Mouse (Mus musculus) brown adipose tissue, adult 24 weeks (tissue): ENCODE data around the gene Gabpb2. TPM values are rescaled to one million over a fixed set of nuclear protein-coding genes. Genes with fewer than 3 reads are reported as not detected.

Experiments
- H3K27ac ChIP-seq: fragments of 200-500 bp; replicated peaks from 2 replicates; pipeline ENCODE4 v1.5.1; 2012; ENCODE audit warnings: low read depth, mild to moderate bottlenecking, low read length
- H3K4me1 ChIP-seq: fragments of 200-500 bp; 2 replicates; pipeline ENCODE4 v1.6.1; 2012; ENCODE audit warnings: low read length, mixed read lengths; ENCODE audit not compliant: control insufficient read depth, insufficient read depth, insufficient read length
- H3K4me3 ChIP-seq: fragments of 200-500 bp; 2 replicates; pipeline ENCODE4 v1.5.1; 2012; ENCODE audit warnings: low read depth, mild to moderate bottlenecking, low read length, moderate library complexity; ENCODE audit not compliant: insufficient read depth
- polyA plus RNA-seq: library from polyadenylated mRNA; stranded (reverse); fragments of >200 nt; gene quantifications from 2 replicates; pipeline ENCODE4 v1.2.4, GENCODE M21; 2012; ENCODE audit not compliant: missing spikeins, insufficient read depth, insufficient read length

Gene Gabpb2
- polyA plus RNA-seq, 1 experiment: 12.2 TPM

- Histone ChIP-seq H3K4me1 (peaks cover 4% of the 10 kb centered on the region; the same call in 1 of the 2 replicates), H3K4me3 (no peak overlapping the region), H3K27ac (no peak overlapping the region)
Observed at GRCm38 (mm10) chr3:95162345-95162628, 55.4 kb downstream of the Gabpb2 start.

GRCm38 (mm10) chr3:95161618-95162344, 55.9 kb downstream of the Gabpb2 start:
- no peak overlapping the region for H3K27ac ChIP-seq

GRCm38 (mm10) chr3:95161041-95161551, 56.6 kb downstream of the Gabpb2 start:
- H3K4me3 ChIP-seq: peak overlapping the region; percentile 78
- H3K27ac ChIP-seq: no peak overlapping the region
- H3K4me1 ChIP-seq: peaks cover 4% of the 10 kb centered on the region; the same call in 1 of the 2 replicates

More at GRCm38 (mm10) chr3:95161618-95162344, 55.9 kb downstream of the Gabpb2 start:
- Histone ChIP-seq H3K4me3 (peak overlapping the region; percentile 78), H3K4me1 (peaks cover 4% of the 10 kb centered on the region; the same call in 1 of the 2 replicates)

GRCm38 (mm10) chr3:95159987-95160963, 57.4 kb downstream of the Gabpb2 start, which contains the start of gene Sema6c:
Gene Sema6c (plus strand): TSS chr3:95160457.
- H3K4me1 ChIP-seq: peaks cover 4% of the 10 kb centered on the region; the same call in 1 of the 2 replicates
- peak within 1 kb of the TSS; percentile 78 for H3K4me3 ChIP-seq
- no peak within 1 kb of the TSS for H3K27ac ChIP-seq

DNA sequence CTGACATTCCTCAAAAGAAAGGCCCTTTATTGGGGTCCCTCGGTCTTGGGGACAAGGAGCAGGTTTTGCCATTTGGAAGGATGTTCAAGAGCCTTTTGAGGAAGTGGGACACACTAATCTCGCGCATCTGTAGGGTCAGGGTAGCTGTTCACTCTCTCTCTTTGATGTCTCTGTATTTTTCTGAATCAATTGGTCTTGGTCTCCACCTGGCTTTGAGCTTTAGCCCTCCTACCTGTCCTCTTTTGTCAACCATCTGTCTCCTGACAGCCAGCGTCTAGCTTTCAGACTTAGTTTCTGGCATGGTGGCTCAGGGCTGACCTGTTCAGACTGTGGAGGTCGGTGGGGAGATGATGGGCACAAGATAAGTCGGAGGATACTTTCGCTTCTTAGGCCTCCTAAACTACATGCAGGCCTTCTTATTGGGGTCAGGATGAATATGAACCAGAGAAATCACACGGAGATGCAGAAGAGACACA, 58.2 kb downstream of the Gabpb2 start:
- Histone ChIP-seq H3K4me1 (peaks cover 4% of the 10 kb centered on the region; the same call in 1 of the 2 replicates), H3K4me3 (peak overlapping the region; percentile 62), H3K27ac (no peak overlapping the region)

- no peak overlapping the region for H3K4me3 ChIP-seq
Observed at GRCm38 (mm10) chr3:95153874-95154273, 63.8 kb downstream of the Gabpb2 start.

GRCm38 (mm10) chr3:95147924-95148323, 69.8 kb downstream of the Gabpb2 start:
- H3K4me3 ChIP-seq: no peak overlapping the region
- no peak overlapping the region for H3K27ac ChIP-seq
- no peaks in the 10 kb centered on the region for H3K4me1 ChIP-seq

More at GRCm38 (mm10) chr3:95153874-95154273, 63.8 kb downstream of the Gabpb2 start:
- Histone ChIP-seq H3K27ac (no peak overlapping the region), H3K4me1 (no peaks in the 10 kb centered on the region)

- no peaks in the 10 kb centered on the region for H3K4me1 ChIP-seq
- no peak overlapping the region for H3K4me3 ChIP-seq
- H3K27ac ChIP-seq: no peak overlapping the region
Observed at GRCm38 (mm10) chr3:95142617-95143011, 75.1 kb downstream of the Gabpb2 start.

DNA sequence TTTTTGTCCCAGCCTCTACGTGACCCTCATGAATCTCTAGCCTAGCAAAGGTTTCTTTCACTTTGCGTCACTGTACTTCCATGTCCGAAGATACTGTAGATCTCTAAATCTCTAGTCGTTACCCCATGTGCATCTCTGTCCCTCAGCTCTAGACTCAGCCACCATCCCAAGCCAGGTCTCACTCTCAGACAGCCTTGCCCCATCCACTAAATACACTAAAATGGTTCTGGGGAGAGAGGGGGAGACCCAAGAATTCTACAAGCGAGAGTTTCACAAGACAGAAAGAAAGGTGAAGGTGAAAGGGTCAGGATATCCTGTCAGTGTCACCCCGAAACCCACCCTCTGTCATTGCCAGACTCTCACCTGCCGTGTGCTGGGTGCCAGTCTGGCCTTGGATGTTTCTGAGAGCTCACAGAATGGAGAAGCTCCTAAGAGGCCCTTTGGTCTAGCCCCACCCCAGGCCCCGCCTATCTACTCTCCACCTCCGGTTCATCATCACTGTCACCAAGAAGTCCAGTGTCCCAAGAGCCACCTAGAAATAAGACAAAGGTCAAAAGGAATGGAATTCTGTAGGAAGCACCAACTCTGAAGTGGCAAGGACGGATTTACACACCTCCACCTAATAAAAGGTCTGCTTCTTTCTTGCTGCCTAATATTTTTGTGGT, 75.6 kb downstream of the Gabpb2 start, which contains the start of gene Tnfaip8l2:
Tnfaip8l2 (minus strand) TSS at position 409 of the 665 bp plus-strand sequence.
- Histone ChIP-seq H3K27ac (peak within 1 kb of the TSS; percentile 68), H3K4me3 (peak within 1 kb of the TSS; percentile 44), H3K4me1 (no peaks in the 10 kb centered on the region)

DNA sequence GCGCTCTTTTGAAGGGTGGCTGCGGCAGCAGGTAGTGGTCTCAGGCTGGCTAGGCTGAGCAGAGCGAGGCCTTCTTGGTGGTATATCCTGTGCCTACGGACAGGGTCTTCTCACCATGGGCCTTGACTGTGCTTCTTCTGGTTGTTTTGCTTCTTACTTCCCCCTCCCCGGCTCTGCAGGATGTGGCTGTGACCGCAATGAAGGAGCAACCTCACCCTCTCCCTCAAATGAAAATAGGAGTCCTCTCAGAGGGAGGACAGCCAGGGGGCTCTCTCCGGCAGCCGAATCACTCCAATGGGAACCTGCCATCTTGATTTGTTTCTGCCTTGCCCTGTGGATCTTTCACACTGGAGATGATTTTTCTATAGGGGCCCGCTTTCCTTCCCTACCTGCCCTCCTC, 76.2 kb downstream of the Gabpb2 start:
- Histone ChIP-seq H3K4me1 (no peaks in the 10 kb centered on the region), H3K4me3 (peak overlapping the region; percentile 44), H3K27ac (peak overlapping the region; percentile 68)

GRCm38 (mm10) chr3:95140795-95141194, 76.9 kb downstream of the Gabpb2 start:
- Histone ChIP-seq H3K4me1 (no peaks in the 10 kb centered on the region), H3K27ac (peak overlapping the region; percentile 68), H3K4me3 (peak overlapping the region; percentile 44)

GRCm38 (mm10) chr3:95140289-95140595, 77.5 kb downstream of the Gabpb2 start:
- Histone ChIP-seq H3K4me3 (peak overlapping the region; percentile 12; the same call in 1 of the 2 replicates), H3K4me1 (no peaks in the 10 kb centered on the region), H3K27ac (peak overlapping the region; percentile 31)

GRCm38 (mm10) chr3:95139586-95140288, 78.0 kb downstream of the Gabpb2 start:
- no peaks in the 10 kb centered on the region for H3K4me1 ChIP-seq
- peak overlapping the region; percentile 31 for H3K27ac ChIP-seq
- peak overlapping the region; percentile 21; the same call in 1 of the 2 replicates for H3K4me3 ChIP-seq

DNA sequence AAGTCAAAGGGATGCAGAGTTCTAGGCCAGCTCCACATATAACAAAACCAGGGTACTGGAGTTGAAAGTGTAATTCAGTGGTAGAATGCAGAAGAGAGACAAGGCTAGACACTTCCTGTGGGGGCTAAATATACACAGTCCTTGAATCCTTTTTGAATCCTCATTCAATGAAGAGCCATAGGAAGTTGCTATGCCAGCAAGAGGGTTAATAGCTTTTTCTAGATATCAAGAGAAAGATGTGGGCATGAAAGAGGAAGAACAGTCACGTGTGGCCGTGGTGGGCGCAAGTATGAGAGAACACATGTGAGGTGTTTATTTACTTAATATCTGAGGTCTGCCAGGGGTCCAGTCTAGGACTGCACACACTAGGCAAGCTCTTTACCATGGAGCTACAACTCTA, 81.4 kb downstream of the Gabpb2 start:
- H3K4me3 ChIP-seq: no peak overlapping the region
- H3K4me1 ChIP-seq: peaks cover 4% of the 10 kb centered on the region
- no peak overlapping the region for H3K27ac ChIP-seq
